Mouse (Mus musculus): ENCODE results near the gene Ttpal. TPM values are rescaled to one million over a fixed set of nuclear protein-coding genes. Genes with fewer than 3 reads are reported as not detected.

The Ttpal gene
- polyA plus RNA-seq, 1 experiment from 2014 or later, result 22.9 TPM

GRCm38 (mm10) chr2:163561258-163561948 is 40.7 kb upstream of the Ttpal start:
- Histone ChIP-seq H3K4me2 (ENCODE audit: low read depth, low read length) (no peak overlapping the region), H3K36me3 (ENCODE audit: control insufficient read depth, insufficient read depth, low read length) (peaks cover 12% of the 10 kb centered on the region; the same call in 1 of the 2 replicates), H3K4me3 (ENCODE audit: low read length) (no peak overlapping the region), H3K9me3 (ENCODE audit: control insufficient read depth, low read length) (no peaks in the 10 kb centered on the region), H3K27me3 (replicated peaks; ENCODE audit: control insufficient read depth, insufficient read depth, low read length) (no peaks in the 10 kb centered on the region), H3K27ac (ENCODE audit: low read length) (no peak overlapping the region), H3K9ac (ENCODE audit: low read depth, low read length) (no peak overlapping the region), H3K4me1 (ENCODE audit: control insufficient read depth, insufficient read depth, low read length) (peaks cover 8% of the 10 kb centered on the region; the same call in 1 of the 2 replicates)
- 62% methylated on average over 13 of the region's 13 CpGs for whole genome bisulfite sequencing
- no peak for ATAC-seq

DNA sequence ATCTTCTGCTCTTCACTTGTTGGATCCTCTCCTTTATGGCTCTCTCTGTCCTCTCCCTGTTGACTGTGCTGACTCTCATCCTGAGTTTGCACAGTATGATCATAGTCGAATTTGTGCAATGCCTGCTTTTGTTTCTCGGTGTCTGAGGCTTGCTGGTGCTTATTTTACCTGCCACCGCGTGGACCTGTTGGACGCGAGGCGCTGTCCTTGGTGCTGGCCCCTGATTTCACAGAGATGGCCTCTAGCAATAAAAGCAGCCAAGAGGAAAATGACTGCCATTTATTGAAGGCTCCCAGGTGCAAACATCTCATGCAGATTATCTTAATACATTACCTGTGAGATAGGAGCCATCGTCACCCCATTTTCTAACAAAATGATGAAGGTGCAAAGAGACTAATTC is 37.5 kb upstream of the Ttpal start:
- no peak overlapping the region for H3K4me3 ChIP-seq (ENCODE audit: low read length)
- no peak overlapping the region for H3K4me2 ChIP-seq (ENCODE audit: low read depth, low read length)
- no peak for ATAC-seq
- no peaks in the 10 kb centered on the region for H3K9me3 ChIP-seq (ENCODE audit: control insufficient read depth, low read length)
- H3K27me3 ChIP-seq (replicated peaks; ENCODE audit: control insufficient read depth, insufficient read depth, low read length), result no peaks in the 10 kb centered on the region
- no peak overlapping the region for H3K9ac ChIP-seq (ENCODE audit: low read depth, low read length)
- no peaks in the 10 kb centered on the region for H3K4me1 ChIP-seq (ENCODE audit: control insufficient read depth, insufficient read depth, low read length)
- no peak overlapping the region for H3K27ac ChIP-seq (ENCODE audit: low read length)
- H3K36me3 ChIP-seq (ENCODE audit: control insufficient read depth, insufficient read depth, low read length), result peaks cover 9% of the 10 kb centered on the region; the same call in 1 of the 2 replicates
- WGBS, result 24% methylated on average over 8 of the region's 8 CpGs

- Histone ChIP-seq H3K9ac (ENCODE audit: low read depth, low read length) (no peak overlapping the region), H3K4me3 (ENCODE audit: low read length) (no peak overlapping the region), H3K4me2 (ENCODE audit: low read depth, low read length) (no peak overlapping the region), H3K27ac (ENCODE audit: low read length) (peak overlapping the region; percentile 76), H3K9me3 (ENCODE audit: control insufficient read depth, low read length) (no peaks in the 10 kb centered on the region), H3K36me3 (ENCODE audit: control insufficient read depth, insufficient read depth, low read length) (no peaks in the 10 kb centered on the region), H3K27me3 (replicated peaks; ENCODE audit: control insufficient read depth, insufficient read depth, low read length) (no peaks in the 10 kb centered on the region), H3K4me1 (ENCODE audit: control insufficient read depth, insufficient read depth, low read length) (peaks cover 28% of the 10 kb centered on the region)
- ATAC-seq, result peak; percentile 80
- WGBS, result 55% methylated on average over 3 of the region's 3 CpGs
These were observed 27.8 kb upstream of the Ttpal start for GRCm38 (mm10) chr2:163574321-163574720.

- ATAC-seq, result no peak
- Histone ChIP-seq H3K4me3 (ENCODE audit: low read length) (no peak overlapping the region), H3K9me3 (ENCODE audit: control insufficient read depth, low read length) (no peaks in the 10 kb centered on the region), H3K4me1 (ENCODE audit: control insufficient read depth, insufficient read depth, low read length) (peaks cover 32% of the 10 kb centered on the region), H3K27me3 (replicated peaks; ENCODE audit: control insufficient read depth, insufficient read depth, low read length) (no peaks in the 10 kb centered on the region), H3K9ac (ENCODE audit: low read depth, low read length) (no peak overlapping the region; the same call in 1 of the 2 replicates), H3K36me3 (ENCODE audit: control insufficient read depth, insufficient read depth, low read length) (no peaks in the 10 kb centered on the region), H3K4me2 (ENCODE audit: low read depth, low read length) (peak overlapping the region; percentile 4; the same call in 1 of the 2 replicates), H3K27ac (ENCODE audit: low read length) (peak overlapping the region; percentile 76)
- 38% methylated on average over 11 of the region's 11 CpGs for WGBS
These were observed 26.9 kb upstream of the Ttpal start for GRCm38 (mm10) chr2:163575248-163575647.

GRCm38 (mm10) chr2:163577986-163578385 is 24.1 kb upstream of the Ttpal start:
- WGBS, result 91% methylated on average over 2 of the region's 2 CpGs
- Histone ChIP-seq H3K4me3 (ENCODE audit: low read length) (no peak overlapping the region), H3K4me1 (ENCODE audit: control insufficient read depth, insufficient read depth, low read length) (peaks cover 31% of the 10 kb centered on the region), H3K9ac (ENCODE audit: low read depth, low read length) (no peak overlapping the region), H3K9me3 (ENCODE audit: control insufficient read depth, low read length) (no peaks in the 10 kb centered on the region), H3K36me3 (ENCODE audit: control insufficient read depth, insufficient read depth, low read length) (no peaks in the 10 kb centered on the region), H3K27ac (ENCODE audit: low read length) (no peak overlapping the region), H3K4me2 (ENCODE audit: low read depth, low read length) (no peak overlapping the region), H3K27me3 (replicated peaks; ENCODE audit: control insufficient read depth, insufficient read depth, low read length) (no peaks in the 10 kb centered on the region)
- no peak for ATAC-seq

DNA sequence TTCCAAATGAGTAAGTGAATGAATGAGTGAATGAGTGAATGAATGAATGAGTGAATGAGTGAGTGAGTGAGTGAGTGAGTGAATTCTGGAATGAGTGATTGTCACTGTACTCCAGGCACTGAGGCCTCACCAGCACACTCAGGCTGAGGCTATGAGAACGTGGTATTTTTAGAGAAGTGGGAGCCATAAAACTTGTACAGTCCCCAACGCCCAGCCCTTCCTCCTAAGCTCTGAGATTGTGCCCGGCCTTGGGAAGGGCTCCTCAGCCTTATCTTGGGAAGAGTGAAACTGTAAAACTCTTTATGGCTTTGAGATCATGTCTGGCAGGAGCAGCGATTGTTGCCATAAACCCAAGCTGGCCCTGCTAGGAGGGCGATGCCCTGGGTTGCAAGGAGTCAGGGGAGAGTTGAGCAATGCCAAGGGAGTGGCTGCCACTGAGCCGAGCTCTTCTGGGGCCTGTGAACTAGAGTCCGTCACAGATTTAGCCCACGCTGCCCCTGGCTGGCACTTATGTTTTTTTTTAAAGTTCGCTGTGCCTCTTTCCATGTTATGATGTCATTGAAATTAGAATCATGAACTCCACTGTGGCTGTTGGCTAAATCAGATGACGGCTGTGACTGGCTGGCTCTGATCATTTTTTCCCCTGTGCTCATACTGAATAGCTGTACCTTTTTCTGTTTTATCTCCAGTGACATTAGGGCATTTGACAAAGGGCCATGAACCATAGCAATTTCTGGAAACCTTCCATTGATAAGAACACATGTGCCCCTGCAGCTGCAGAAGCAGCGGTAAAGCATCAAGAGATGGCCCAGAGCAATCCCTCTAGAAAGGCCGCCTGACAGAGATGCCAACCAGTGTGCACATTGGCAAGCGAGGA is 21.8 kb upstream of the Ttpal start:
- WGBS, result 55% methylated on average over 13 of the region's 13 CpGs

GRCm38 (mm10) chr2:163583226-163584087 is 18.7 kb upstream of the Ttpal start:
- Histone ChIP-seq H3K4me2 (ENCODE audit: low read depth, low read length) (no peak overlapping the region), H3K9ac (ENCODE audit: low read depth, low read length) (no peak overlapping the region), H3K27me3 (replicated peaks; ENCODE audit: control insufficient read depth, insufficient read depth, low read length) (no peaks in the 10 kb centered on the region), H3K9me3 (ENCODE audit: control insufficient read depth, low read length) (no peaks in the 10 kb centered on the region), H3K4me3 (ENCODE audit: low read length) (no peak overlapping the region), H3K36me3 (ENCODE audit: control insufficient read depth, insufficient read depth, low read length) (no peaks in the 10 kb centered on the region), H3K27ac (ENCODE audit: low read length) (peak overlapping the region; percentile 4; the same call in 1 of the 2 replicates), H3K4me1 (ENCODE audit: control insufficient read depth, insufficient read depth, low read length) (peaks cover 23% of the 10 kb centered on the region)
- 87% methylated on average over 10 of the region's 10 CpGs for WGBS
- ATAC-seq, result no peak

More for the DNA sequence above, 21.8 kb upstream of the Ttpal start:
- no peak overlapping the region for H3K4me3 ChIP-seq (ENCODE audit: low read length)
- peak; percentile 98 for ATAC-seq
- peaks cover 28% of the 10 kb centered on the region for H3K4me1 ChIP-seq (ENCODE audit: control insufficient read depth, insufficient read depth, low read length)
- no peaks in the 10 kb centered on the region for H3K9me3 ChIP-seq (ENCODE audit: control insufficient read depth, low read length)
- H3K9ac ChIP-seq (ENCODE audit: low read depth, low read length), result 0 out of 2 replicates have a peak overlapping the region, but pooled peaks have one; percentile 14
- no peak overlapping the region for H3K4me2 ChIP-seq (ENCODE audit: low read depth, low read length)
- no peaks in the 10 kb centered on the region for H3K27me3 ChIP-seq (replicated peaks; ENCODE audit: control insufficient read depth, insufficient read depth, low read length)
- no peaks in the 10 kb centered on the region for H3K36me3 ChIP-seq (ENCODE audit: control insufficient read depth, insufficient read depth, low read length)
- peak overlapping the region; percentile 84 for H3K27ac ChIP-seq (ENCODE audit: low read length)

DNA sequence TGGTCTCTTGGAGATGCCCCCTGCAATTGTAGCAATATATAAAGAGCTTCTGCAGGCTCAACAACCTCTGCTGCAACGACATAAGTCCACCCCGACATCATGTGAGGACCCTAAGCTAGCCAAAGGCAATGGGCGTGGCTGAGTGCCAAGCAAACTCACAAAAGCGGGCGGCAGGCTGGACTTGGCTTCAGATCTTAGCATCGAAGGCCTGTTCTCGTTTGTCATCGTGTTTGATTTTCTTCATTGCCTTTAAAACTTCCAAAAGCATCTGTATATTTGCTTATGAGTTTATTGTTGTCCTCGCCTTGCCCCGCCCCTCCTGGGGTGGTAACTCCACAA is 18.1 kb upstream of the Ttpal start:
- H3K9me3 ChIP-seq (ENCODE audit: control insufficient read depth, low read length), result no peaks in the 10 kb centered on the region
- WGBS, result 78% methylated on average over 10 of the region's 10 CpGs
- no peaks in the 10 kb centered on the region for H3K27me3 ChIP-seq (replicated peaks; ENCODE audit: control insufficient read depth, insufficient read depth, low read length)
- no peak overlapping the region for H3K4me3 ChIP-seq (ENCODE audit: low read length)
- H3K27ac ChIP-seq (ENCODE audit: low read length), result no peak overlapping the region
- peaks cover 17% of the 10 kb centered on the region for H3K4me1 ChIP-seq (ENCODE audit: control insufficient read depth, insufficient read depth, low read length)
- no peak overlapping the region for H3K9ac ChIP-seq (ENCODE audit: low read depth, low read length)
- H3K36me3 ChIP-seq (ENCODE audit: control insufficient read depth, insufficient read depth, low read length), result no peaks in the 10 kb centered on the region
- no peak overlapping the region for H3K4me2 ChIP-seq (ENCODE audit: low read depth, low read length)
- ATAC-seq, result no peak
